Mouse (Mus musculus) left cerebral cortex, postnatal 4 days (tissue): ENCODE data around the gene Ank2. TPM values are rescaled to one million over a fixed set of nuclear protein-coding genes. Genes with fewer than 3 reads are reported as not detected.

Experiments used
- DNase-seq: peaks from one replicate; pipeline ENCODE4 v3.0.0-alpha.2; 2022
- intact Hi-C: fragments of 180-260 bp; cut with DNase I; formaldehyde crosslinking; loops from one replicate; pipeline ENCODE4 v1.15.1; 2025
- total RNA-seq, 2 experiments: library from RNA; stranded (reverse); gene quantifications; 2 replicates each; pipeline ENCODE4 v1.2.3; 2021

Gene Ank2
- total RNA-seq = 1,000 to 10,000 TPM in 1 of 2 experiments, 100 to 1,000 TPM in 1; 971 to 1,020 TPM

- peak; percentile 34 for DNase-seq
- intact Hi-C loops = no loop called here
These were observed at the start of gene Ank2 for GRCm38 (mm10) chr3:127498742-127499400. Ank2 (minus strand) TSS chr3:127499350.

GRCm38 (mm10) chr3:127547882-127548281 lies 48.7 kb upstream of the Ank2 start:
- peak; percentile 40 for DNase-seq
- intact Hi-C loops = no loop called here

- intact Hi-C loops = no loop called here
- no peak for DNase-seq
These were observed 45.5 kb upstream of the Ank2 start for GRCm38 (mm10) chr3:127544610-127545121.

GRCm38 (mm10) chr3:127543976-127544375 lies 44.8 kb upstream of the Ank2 start:
- DNase-seq = no peak
- intact Hi-C loops = no loop called here

GRCm38 (mm10) chr3:127539193-127539592 lies 40.0 kb upstream of the Ank2 start:
- no peak for DNase-seq
- intact Hi-C loops = no loop called here

GRCm38 (mm10) chr3:127530293-127530692 lies 31.1 kb upstream of the Ank2 start:
- no peak for DNase-seq
- intact Hi-C loops = no loop called here

GRCm38 (mm10) chr3:127529824-127530223 lies 30.7 kb upstream of the Ank2 start:
- intact Hi-C loops = no loop called here
- no peak for DNase-seq

- intact Hi-C loops = no loop called here
- no peak for DNase-seq
These were observed 30.1 kb upstream of the Ank2 start for GRCm38 (mm10) chr3:127529210-127529609.

GRCm38 (mm10) chr3:127527465-127528034 lies 28.4 kb upstream of the Ank2 start:
- no peak for DNase-seq

GRCm38 (mm10) chr3:127525188-127525819 lies 26.2 kb upstream of the Ank2 start:
- intact Hi-C loops = no loop called here
- DNase-seq = no peak

More at GRCm38 (mm10) chr3:127527465-127528034, 28.4 kb upstream of the Ank2 start:
- intact Hi-C loops = no loop called here

GRCm38 (mm10) chr3:127521156-127521555 lies 22.0 kb upstream of the Ank2 start:
- intact Hi-C loops = no loop called here

GRCm38 (mm10) chr3:127520300-127520699 lies 21.1 kb upstream of the Ank2 start:
- DNase-seq = no peak
- intact Hi-C loops = no loop called here

More at GRCm38 (mm10) chr3:127521156-127521555, 22.0 kb upstream of the Ank2 start:
- no peak for DNase-seq

- intact Hi-C loops = no loop called here
These were observed 16.1 kb upstream of the Ank2 start for GRCm38 (mm10) chr3:127515251-127515650.

GRCm38 (mm10) chr3:127513699-127514098 lies 14.5 kb upstream of the Ank2 start:
- DNase-seq = no peak
- intact Hi-C loops = no loop called here

More at GRCm38 (mm10) chr3:127515251-127515650, 16.1 kb upstream of the Ank2 start:
- DNase-seq = no peak

GRCm38 (mm10) chr3:127512794-127513335 lies 13.7 kb upstream of the Ank2 start:
- intact Hi-C loops = no loop called here
- DNase-seq = no peak

GRCm38 (mm10) chr3:127511786-127512746 lies 12.9 kb upstream of the Ank2 start:
- no peak for DNase-seq
- intact Hi-C loops = no loop called here

- DNase-seq = no peak
- intact Hi-C loops = no loop called here
These were observed 9.0 kb upstream of the Ank2 start for GRCm38 (mm10) chr3:127507878-127508783.

- DNase-seq = peak; percentile 17
- intact Hi-C loops = no loop called here
These were observed 881 bp downstream of the Ank2 start for GRCm38 (mm10) chr3:127498197-127498741.

GRCm38 (mm10) chr3:127492663-127493062 lies 6.5 kb downstream of the Ank2 start:
- intact Hi-C loops = no loop called here
- DNase-seq = no peak
